Mouse (Mus musculus) ES-E14 (cell line): ENCODE results near the gene Cracr2a. TPM values are rescaled to one million over a fixed set of nuclear protein-coding genes. Genes with fewer than 3 reads are reported as not detected.
A peak's percentile ranks its signal among the peaks of the same experiment; 100 is the strongest.

Experiments
- DNase-seq: peaks from one replicate; pipeline ENCODE4 v3.0.0-alpha.2; 2013; ENCODE audit warnings: low read depth, low spot score
- H3K27ac ChIP-seq: 2 replicates; pipeline ENCODE4 v1.5.1; 2012; ENCODE audit warnings: low read depth, mild to moderate bottlenecking, low read length, moderate library complexity, mixed read lengths; ENCODE audit not compliant: poor library complexity, insufficient read depth, severe bottlenecking
- H3K36me3 ChIP-seq: 2 replicates; pipeline ENCODE4 v1.6.1; 2012; ENCODE audit warnings: mild to moderate bottlenecking, low read length, moderate library complexity, mixed read lengths; ENCODE audit not compliant: control insufficient read depth, poor library complexity, insufficient read depth, severe bottlenecking
- H3K4me1 ChIP-seq, 2 experiments: fragments of 150-350 bp in 1 of 2; sonication (generic) in 1 of 2; 2 replicates each; pipeline ENCODE4 v1.6.1; 2012; ENCODE audit warnings: low read length in 2 of 2, mild to moderate bottlenecking in 1 of 2, mixed read lengths in 1 of 2; ENCODE audit not compliant: control insufficient read depth in 2 of 2, insufficient read depth in 2 of 2, poor library complexity in 1 of 2
- H3K4me3 ChIP-seq, 2 experiments: fragments of 150-350 bp in 1 of 2; sonication (generic) in 1 of 2; 2 replicates each; pipeline ENCODE4 v1.5.1; 2012; ENCODE audit warnings: low read length in 2 of 2, low read depth in 1 of 2, mild to moderate bottlenecking in 1 of 2, mixed read lengths in 1 of 2; ENCODE audit not compliant: insufficient read depth in 1 of 2, poor library complexity in 1 of 2, severe bottlenecking in 1 of 2
- H3K9ac ChIP-seq: 2 replicates; pipeline ENCODE4 v1.6.1; 2012; ENCODE audit warnings: low read depth, mild to moderate bottlenecking, low read length, mixed read lengths; ENCODE audit not compliant: poor library complexity, insufficient read depth, severe bottlenecking
- H3K9me3 ChIP-seq: fragments of 150-350 bp; sonication (generic); 2 replicates; pipeline ENCODE4 v1.6.1; 2012; ENCODE audit warnings: low read depth, mild to moderate bottlenecking, low read length; ENCODE audit not compliant: control insufficient read depth, insufficient read depth
- CHD2 ChIP-seq: IDR thresholded peaks from 2 replicates; pipeline ENCODE4 v1.6.1; 2014; ENCODE audit warnings: mild to moderate bottlenecking, low read depth, low read length, inconsistent platforms
- HCFC1 ChIP-seq: IDR thresholded peaks from 2 replicates; pipeline ENCODE4 v1.6.1; 2012; ENCODE audit warnings: low read length, inconsistent platforms, borderline replicate concordance; ENCODE audit not compliant: insufficient read depth
- MAFK ChIP-seq: IDR thresholded peaks from 2 replicates; pipeline ENCODE4 v1.6.1; 2014; ENCODE audit warnings: mild to moderate bottlenecking, low read depth, low read length, inconsistent platforms; ENCODE audit not compliant: insufficient read depth
- ZC3H11A ChIP-seq: IDR thresholded peaks from 2 replicates; pipeline ENCODE4 v1.6.1; 2012; ENCODE audit warnings: low read depth, mild to moderate bottlenecking, inconsistent platforms, low read length, borderline replicate concordance
- ZNF384 ChIP-seq: IDR thresholded peaks from 2 replicates; pipeline ENCODE4 v1.6.1; 2012; ENCODE audit warnings: low read depth, low read length, inconsistent platforms
- in situ Hi-C, 2 experiments: fragments of 600-800 bp; cut with MboI; formaldehyde crosslinking; loops; one replicate each; pipeline ENCODE4 v1.15.1; 2025; ENCODE audit warnings: low sequenced_read_pairs in 2 of 2, inconsistent platforms in 1 of 2; ENCODE audit not compliant: unreplicated experiment in 2 of 2
- total RNA-seq: library from RNA; depleted of rRNA; stranded (reverse); fragments of 300-350 nt; gene quantifications from 2 replicates; pipeline ENCODE4 v1.2.3, GENCODE M21; 2012; rRNA removed

Gene Cracr2a
- total RNA-seq, 1 experiment = 0.76 TPM

DNA sequence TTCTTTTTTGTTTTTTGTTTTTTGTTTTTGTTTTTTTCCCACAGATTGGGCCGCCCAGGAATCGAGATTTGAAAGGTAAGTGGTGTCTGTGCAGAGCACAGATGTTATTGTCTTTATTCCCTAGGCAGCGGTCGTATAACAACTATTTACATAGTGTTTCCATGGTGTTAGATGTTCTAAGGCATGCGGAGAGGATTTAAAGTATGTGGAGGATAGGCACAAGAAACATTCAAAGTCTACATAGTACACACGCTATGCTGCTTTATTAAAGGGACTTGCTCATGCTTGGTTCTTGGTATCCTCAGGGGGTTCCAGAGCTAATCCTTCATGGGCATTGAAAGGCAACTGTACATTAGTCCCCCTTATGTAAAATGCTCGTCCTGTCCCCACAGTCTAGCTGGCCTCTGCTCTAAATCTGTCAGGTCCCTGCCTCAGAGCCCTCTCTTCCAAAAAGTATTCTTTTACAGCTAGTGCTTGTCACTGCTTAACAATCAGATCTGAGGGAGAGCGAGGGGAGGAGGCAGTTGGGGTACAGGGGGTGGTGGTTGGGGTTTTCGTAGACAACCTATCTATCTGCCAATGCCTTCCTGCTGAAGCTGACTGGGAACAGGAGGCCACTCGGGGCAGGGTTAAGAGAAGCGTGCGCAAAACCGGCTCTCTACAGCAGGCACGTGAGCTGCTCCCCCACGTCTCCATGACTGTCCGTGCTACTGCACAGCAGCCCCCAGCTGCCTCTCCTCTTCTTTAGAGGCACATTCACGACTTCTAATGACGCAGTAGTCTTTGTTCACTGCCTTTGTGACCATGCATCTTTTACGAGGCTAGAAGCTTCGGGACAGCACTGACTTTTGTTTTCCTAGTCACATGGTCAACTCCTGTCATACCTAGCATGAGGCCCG, 156.3 kb downstream of the Cracr2a start:
- Histone ChIP-seq H3K27ac (no peak overlapping the region), H3K9me3 (no peaks in the 10 kb centered on the region), H3K36me3 (no peaks in the 10 kb centered on the region), H3K4me3 (no peak overlapping the region), H3K4me1 (no peaks in the 10 kb centered on the region), H3K9ac (no peak overlapping the region)
- DNase-seq = no peak
- no peak for TF ChIP-seq MAFK
- TF ChIP-seq HCFC1 = no peak
- no peak for TF ChIP-seq CHD2
- no peak for TF ChIP-seq ZNF384
- TF ChIP-seq ZC3H11A = no peak
- in situ Hi-C loops = no loop called here

DNA sequence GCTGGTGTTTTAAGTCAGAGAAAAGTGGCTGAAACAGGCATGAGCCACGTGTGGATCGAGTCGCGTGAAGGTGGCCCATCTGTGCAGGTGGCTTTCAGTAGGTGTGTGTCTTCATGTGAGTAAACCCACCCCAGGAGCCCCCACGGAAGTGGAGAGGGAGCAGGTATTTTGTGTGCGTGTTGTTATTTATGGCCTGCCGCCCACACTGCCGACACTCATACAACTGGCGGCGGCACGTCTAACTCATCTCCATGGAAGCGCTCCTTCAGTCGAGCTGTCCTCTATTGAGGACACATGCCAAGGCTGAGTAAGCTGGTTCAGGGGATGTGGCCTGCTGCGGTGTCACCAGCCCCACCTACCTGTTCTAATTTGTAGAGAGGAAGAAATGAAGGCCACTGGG, 158.7 kb downstream of the Cracr2a start:
- no peak overlapping the region for H3K4me3 ChIP-seq
- TF ChIP-seq ZNF384 = no peak
- DNase-seq = no peak
- in situ Hi-C loops = no loop called here
- H3K27ac ChIP-seq = no peak overlapping the region
- peaks cover 0 to 7% of the 10 kb centered on the region in 2 experiments; a peak in 3 of 4 replicates for H3K4me1 ChIP-seq
- H3K9me3 ChIP-seq = no peaks in the 10 kb centered on the region
- H3K36me3 ChIP-seq = no peaks in the 10 kb centered on the region
- no peak overlapping the region for H3K9ac ChIP-seq

- TF ChIP-seq HCFC1 (no peak), ZC3H11A (no peak), CHD2 (no peak), ZNF384 (no peak), MAFK (no peak)
- H3K9me3 ChIP-seq = no peaks in the 10 kb centered on the region
- peak; percentile 26 for DNase-seq
- H3K4me3 ChIP-seq = no peak overlapping the region
- H3K9ac ChIP-seq = no peak overlapping the region
- in situ Hi-C loops = no loop called here
- H3K27ac ChIP-seq = no peak overlapping the region
- H3K4me1 ChIP-seq = peaks cover 0 to 7% of the 10 kb centered on the region in 2 experiments; a peak in 3 of 4 replicates
- no peaks in the 10 kb centered on the region for H3K36me3 ChIP-seq
Observed at GRCm38 (mm10) chr6:127723126-127723525, 162.0 kb downstream of the Cracr2a start.

Other genes with a start within 250 kb of the Cracr2a start
- gene Parp11, start 114.5 kb upstream of the Cracr2a start, total RNA-seq = 7.9 and 10.9 TPM in 2 replicates
- 2.1 and 5.5 TPM in 2 replicates for gene Prmt8, start 208.1 kb downstream of the Cracr2a start, total RNA-seq